Mouse (Mus musculus) E14TG2a.4 (cell line): ENCODE data around the gene Phb.

Experiments used
- CTCF ChIP-seq: conservative IDR thresholded peaks from 2 replicates; pipeline ENCODE4 v1.5.1; 2014; ENCODE audit warnings: low read length
- NANOG ChIP-seq: IDR thresholded peaks from 2 replicates; pipeline ENCODE4 v1.6.1; 2014; ENCODE audit warnings: borderline replicate concordance, low read length, mixed read lengths

- TF ChIP-seq CTCF (no peak), NANOG (no peak)
Measured at GRCm38 (mm10) chr11:95716136-95716535, 49.4 kb downstream of the Phb start.
